Mouse (Mus musculus): ENCODE results near the gene Olfr1179.
"Not testable (repeated sequence)": the region's sequence is repeated elsewhere in the genome, so short reads cannot be mapped to it uniquely, and the experiment has no call there.

Olfr1179 gene

DNA sequence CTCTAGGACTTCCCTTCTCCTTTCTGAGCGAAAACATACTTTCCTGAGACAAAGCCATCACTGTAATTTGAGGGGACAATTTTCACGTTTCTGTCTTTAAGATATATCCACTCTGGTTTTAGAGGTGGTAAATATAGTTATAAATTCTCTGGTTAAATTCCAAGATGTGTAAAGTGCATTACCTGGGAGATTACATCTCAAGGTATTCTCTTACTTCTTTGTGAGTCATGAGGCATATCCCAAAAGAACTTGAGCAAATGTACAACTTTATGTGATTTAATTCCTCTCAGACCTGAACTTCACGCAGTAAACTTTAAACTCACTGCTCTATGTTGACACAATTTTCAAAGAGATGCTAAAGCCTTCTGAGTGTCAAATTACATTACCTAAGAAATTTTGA is at the start of gene Olfr1179:
Gene Olfr1179 (minus strand): TSS at position 101 of the 400 bp plus-strand sequence.
- no peak for DNase-seq (ENCODE audit: low read depth, low spot score)

DNA sequence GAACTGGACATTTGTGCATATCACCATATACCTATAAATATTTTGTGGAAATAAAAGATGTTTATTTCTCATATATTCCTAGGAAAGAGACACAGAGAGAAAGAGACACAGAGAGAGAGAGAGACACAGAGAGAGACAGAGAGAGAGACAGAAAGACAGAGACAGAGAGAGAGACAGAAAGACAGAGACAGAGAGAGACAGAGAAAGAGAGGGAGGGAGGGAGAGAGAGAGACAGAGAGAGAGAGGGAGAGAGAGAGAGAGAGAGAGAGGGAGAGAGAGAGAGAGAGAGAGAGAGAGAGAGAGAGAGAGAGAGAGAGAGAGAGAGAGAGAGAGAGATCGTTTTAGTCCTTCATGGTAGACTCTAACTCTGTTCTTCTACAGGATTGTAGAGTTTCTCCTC is 48.3 kb upstream of the Olfr1179 start, which contains the start of gene Olfr1183:
Gene Olfr1183 (plus strand): TSS at position 301 of the 400 bp plus-strand sequence.
- not testable (repeated sequence) for DNase-seq (ENCODE audit: low read depth, low spot score)

DNA sequence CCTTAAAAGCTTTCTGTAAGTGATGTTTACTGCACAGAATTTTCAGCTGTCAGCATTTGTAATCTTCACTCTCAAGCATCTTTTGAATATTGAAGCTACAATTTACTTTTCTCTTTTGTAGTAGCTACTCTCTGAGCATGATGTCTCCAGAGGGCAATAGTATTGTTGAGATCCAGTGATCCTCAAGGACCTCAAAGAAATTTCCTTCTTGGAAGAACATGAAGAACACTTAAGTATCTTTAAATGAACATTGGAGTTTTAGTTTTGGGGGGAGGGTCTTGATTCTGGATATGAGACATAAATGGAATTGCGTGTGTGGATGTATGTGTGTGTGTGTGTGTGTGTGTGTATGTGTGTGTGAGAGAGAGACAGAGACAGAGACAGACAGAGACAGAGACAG is 42.8 kb upstream of the Olfr1179 start, which contains the start of gene Gm13757:
Gene Gm13757 (minus strand): TSS at position 101 of the 400 bp plus-strand sequence.
- no peak for DNase-seq (ENCODE audit: low read depth, low spot score)

DNA sequence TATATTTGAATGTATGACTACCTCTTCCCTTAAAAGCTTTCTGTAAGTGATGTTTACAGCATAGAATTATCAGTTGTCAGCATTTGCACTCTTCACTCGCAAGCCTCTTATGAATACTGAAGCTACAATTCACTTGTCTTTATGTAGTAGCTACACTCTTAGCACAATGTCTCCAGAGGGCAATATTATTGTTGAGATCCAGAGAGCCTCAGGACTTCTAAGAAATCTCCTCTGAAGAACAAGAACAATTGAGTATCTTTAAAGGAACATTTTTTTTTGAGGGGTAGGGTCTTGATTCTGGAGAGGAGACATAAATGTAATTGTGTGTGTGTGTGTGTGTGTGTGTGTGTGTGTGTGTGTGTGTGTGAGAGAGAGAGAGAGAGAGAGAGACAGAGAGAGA is 19.8 kb upstream of the Olfr1179 start, which contains the start of gene Olfr1181:
Gene Olfr1181 (minus strand): TSS at position 101 of the 400 bp plus-strand sequence.
- DNase-seq (ENCODE audit: low read depth, low spot score) = no peak

- no peak for DNase-seq (ENCODE audit: low read depth, low spot score)
Measured at GRCm38 (mm10) chr2:88419051-88419450, 12.8 kb upstream of the Olfr1179 start, which contains the start of gene Olfr1180. TSS of gene Olfr1180 (minus strand) at chr2:88419151.

- no peak for DNase-seq (ENCODE audit: low read depth, low spot score)
Measured at GRCm38 (mm10) chr2:88386762-88387161, 19.5 kb downstream of the Olfr1179 start, which contains the start of gene Olfr1178. TSS of gene Olfr1178 (plus strand) at chr2:88387062.

GRCm38 (mm10) chr2:88356304-88356703 is 49.9 kb downstream of the Olfr1179 start:
- no peak for DNase-seq (ENCODE audit: low read depth, low spot score)
